Mouse (Mus musculus) limb, embryonic 13.5 days (tissue): ENCODE results near the gene Svip. TPM values are rescaled to one million over a fixed set of nuclear protein-coding genes. Genes with fewer than 3 reads are reported as not detected.

Source experiments
- ATAC-seq: fragments of 200-750 bp; cut with Nextera tagmentation; 2 replicates; pipeline ENCODE4 v1.8.0; 2017; ENCODE audit warnings: low read depth, moderate number of reproducible peaks, moderate TSS enrichment; ENCODE audit not compliant: low FRiP score
- H3K27ac ChIP-seq: fragments of 300-500 bp; sonication (generic); 2 replicates; pipeline ENCODE4 v1.5.1; 2015; ENCODE audit warnings: inconsistent platforms, mild to moderate bottlenecking, moderate library complexity
- H3K27me3 ChIP-seq: fragments of 300-500 bp; sonication (generic); 2 replicates; pipeline ENCODE4 v1.6.1; 2015; ENCODE audit warnings: mild to moderate bottlenecking, inconsistent platforms
- H3K36me3 ChIP-seq: fragments of 300-500 bp; sonication (generic); 2 replicates; pipeline ENCODE4 v1.6.1; 2015; ENCODE audit warnings: inconsistent platforms, mild to moderate bottlenecking, moderate library complexity
- H3K4me1 ChIP-seq: fragments of 300-500 bp; sonication (generic); 2 replicates; pipeline ENCODE4 v1.6.1; 2015; ENCODE audit warnings: inconsistent platforms
- H3K4me2 ChIP-seq: fragments of 300-500 bp; sonication (generic); replicated peaks from 2 replicates; pipeline ENCODE4 v1.6.1; 2015; ENCODE audit warnings: inconsistent platforms, mild to moderate bottlenecking, moderate library complexity
- H3K4me3 ChIP-seq: fragments of 300-500 bp; sonication (generic); 2 replicates; pipeline ENCODE4 v1.5.1; 2015; ENCODE audit warnings: moderate library complexity, mild to moderate bottlenecking, inconsistent platforms
- H3K9ac ChIP-seq: fragments of 300-500 bp; sonication (generic); 2 replicates; pipeline ENCODE4 v1.6.1; 2015; ENCODE audit warnings: mild to moderate bottlenecking, inconsistent platforms
- H3K9me3 ChIP-seq: fragments of 300-500 bp; sonication (generic); 2 replicates; pipeline ENCODE4 v1.6.1; 2016; ENCODE audit warnings: inconsistent platforms
- WGBS: fragments of 180-500 bp; shearing (Covaris S2); methylation state at CpG from one replicate; pipeline ENCODE4 v1.1.7; 2015; 5-methylcytosine and 5-hydroxymethylcytosine counted together
- polyA plus RNA-seq: library from polyadenylated mRNA; unstranded; fragments of >200 nt; fragmentation: Nextera tagmentation; extraction: Ambion mirVana; gene quantifications from 2 replicates; pipeline ENCODE4 v1.2.1, GENCODE M21; 2015

Svip gene
- polyA plus RNA-seq, 1 experiment from 2014 or later, result 3.3 TPM

DNA sequence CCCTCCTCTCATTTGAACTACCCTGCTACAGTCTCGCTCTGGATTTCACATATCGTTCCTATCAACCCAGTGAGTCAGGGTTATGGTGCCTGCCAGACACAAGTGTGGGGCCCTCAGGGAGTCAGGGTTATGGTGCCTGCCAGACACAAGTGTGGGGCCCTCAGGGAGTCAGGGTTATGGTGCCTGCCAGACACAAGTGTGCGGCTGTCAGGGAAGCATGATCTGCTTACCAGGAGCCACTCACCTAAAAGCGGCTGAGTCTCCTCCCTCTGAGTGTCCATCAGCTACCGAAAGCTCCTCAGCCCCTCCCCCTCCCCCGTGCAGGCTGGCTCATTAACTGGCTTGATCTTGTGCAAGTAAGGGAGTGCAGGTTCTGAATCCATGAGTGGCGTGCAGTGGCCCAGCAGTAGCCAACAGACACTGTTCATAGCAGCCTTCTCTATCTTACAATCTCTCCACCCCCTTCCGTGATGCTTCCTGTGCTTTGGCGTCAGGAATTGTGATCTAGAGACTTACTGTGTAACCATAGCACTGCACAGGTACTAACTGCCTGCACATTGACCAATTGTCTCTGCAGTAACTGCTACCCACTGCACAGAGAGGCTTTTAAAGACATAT is 50.3 kb downstream of the Svip start:
- Histone ChIP-seq H3K27me3 (no peaks in the 10 kb centered on the region), H3K4me2 (no peak overlapping the region; the same call in 1 of the 2 replicates), H3K27ac (peak overlapping the region; percentile 79), H3K9ac (no peak overlapping the region), H3K4me1 (peaks cover 45% of the 10 kb centered on the region), H3K4me3 (no peak overlapping the region), H3K9me3 (no peaks in the 10 kb centered on the region), H3K36me3 (peaks cover 33% of the 10 kb centered on the region)
- peak; percentile 75 for ATAC-seq
- WGBS, result 19% methylated on average over 9 of the region's 9 CpGs

Other genes starting within 250 kb of the Svip start
- gene Gas2, start 144.0 kb downstream of the Svip start, polyA plus RNA-seq, result 319 and 338 TPM in 2 replicates
- 13.5 and 15.0 TPM in 2 replicates for gene Fancf, start 143.8 kb downstream of the Svip start, polyA plus RNA-seq
- not detected in 2 replicates for gene 1700015G11Rik, start 9.7 kb upstream of the Svip start, polyA plus RNA-seq